Mouse (Mus musculus) myocyte (in vitro differentiated cells): ENCODE measurements around the gene Brd7. TPM values are rescaled to one million over a fixed set of nuclear protein-coding genes. Genes with fewer than 3 reads are reported as not detected.

Experiments used
- H3K27me3 ChIP-seq: one replicate; pipeline ENCODE4 v1.6.1; 2011; ENCODE audit not compliant: control insufficient read depth, insufficient read depth, insufficient read length
- H3K36me3 ChIP-seq: one replicate; pipeline ENCODE4 v1.6.1; 2011; ENCODE audit not compliant: control insufficient read depth, insufficient read depth
- H3K4me2 ChIP-seq: one replicate; pipeline ENCODE4 v1.6.1; 2011; ENCODE audit warnings: low read depth, control low read depth
- H3K4me3 ChIP-seq: one replicate; pipeline ENCODE4 v1.5.1; 2011; ENCODE audit warnings: mild to moderate bottlenecking, control low read depth, moderate library complexity
- H3K79me2 ChIP-seq: one replicate; pipeline ENCODE4 v1.6.1; 2011; ENCODE audit not compliant: control insufficient read depth, insufficient read depth
- H3ac ChIP-seq: one replicate; pipeline ENCODE4 v1.6.1; 2011; ENCODE audit not compliant: control insufficient read depth, insufficient read length
- CEBPB ChIP-seq: IDR thresholded peaks from 2 replicates; pipeline ENCODE4 v1.6.1; 2011; ENCODE audit warnings: mild to moderate bottlenecking, moderate library complexity; ENCODE audit not compliant: poor library complexity, insufficient read depth, severe bottlenecking
- E2F4 ChIP-seq: IDR thresholded peaks from one replicate; pipeline ENCODE4 v1.6.1; 2011; ENCODE audit warnings: mild to moderate bottlenecking, control low read depth, moderate library complexity; ENCODE audit not compliant: insufficient read depth
- MAX ChIP-seq: IDR thresholded peaks from one replicate; pipeline ENCODE4 v1.6.1; 2011; ENCODE audit warnings: low read depth, mild to moderate bottlenecking, control low read depth
- MYOD1 ChIP-seq, 3 experiments: IDR thresholded peaks; one replicate each; pipeline ENCODE4 v1.6.1; 2011; ENCODE audit warnings: control low read depth in 2 of 3, low read depth in 2 of 3, mild to moderate bottlenecking in 2 of 3, moderate library complexity in 1 of 3; ENCODE audit not compliant: insufficient read length in 2 of 3, control insufficient read depth in 1 of 3
- MYOG ChIP-seq, 3 experiments: IDR thresholded peaks; one replicate each; pipeline ENCODE4 v1.6.1; 2011; ENCODE audit warnings: control low read depth in 2 of 3, low read depth in 2 of 3, mild to moderate bottlenecking in 2 of 3; ENCODE audit not compliant: insufficient read length in 2 of 3, control insufficient read depth in 1 of 3, insufficient read depth in 1 of 3
- POLR2A ChIP-seq: IDR thresholded peaks from one replicate; pipeline ENCODE4 v1.6.1; 2011; ENCODE audit warnings: low read depth, mild to moderate bottlenecking, control low read depth, moderate library complexity; ENCODE audit not compliant: insufficient read length
- POLR2AphosphoS2 ChIP-seq: IDR thresholded peaks from one replicate; pipeline ENCODE4 v1.6.1; 2011; ENCODE audit warnings: low read depth, control low read depth; ENCODE audit not compliant: insufficient read length
- REST ChIP-seq: IDR thresholded peaks from one replicate; pipeline ENCODE4 v1.6.1; 2011; ENCODE audit warnings: mild to moderate bottlenecking, control low read depth, moderate library complexity; ENCODE audit not compliant: insufficient read depth, insufficient read length
- SRF ChIP-seq: IDR thresholded peaks from one replicate; pipeline ENCODE4 v1.6.1; 2011; ENCODE audit warnings: low read depth; ENCODE audit not compliant: control insufficient read depth, insufficient read length
- TCF12 ChIP-seq: IDR thresholded peaks from one replicate; pipeline ENCODE4 v1.6.1; 2011; ENCODE audit warnings: mild to moderate bottlenecking, control low read depth; ENCODE audit not compliant: poor library complexity, insufficient read depth, severe bottlenecking
- TCF3 ChIP-seq: IDR thresholded peaks from one replicate; pipeline ENCODE4 v1.6.1; 2011; ENCODE audit warnings: low read depth, control low read depth; ENCODE audit not compliant: insufficient read length
- USF1 ChIP-seq: IDR thresholded peaks from one replicate; pipeline ENCODE4 v1.6.1; 2011; ENCODE audit warnings: low read depth, mild to moderate bottlenecking, control low read depth, moderate library complexity
- polyA plus RNA-seq: library from polyadenylated mRNA; unstranded; fragments of >200 nt; fragmentation: generic; extraction: Trizol; gene quantifications from one replicate; pipeline ENCODE4 v1.2.1, GENCODE M21; 2012; ENCODE audit warnings: missing spikeins

Gene Brd7
- polyA plus RNA-seq, 1 experiment: 52.7 TPM

- H3K4me2 ChIP-seq: no peak overlapping the region
- peaks cover 30% of the 10 kb centered on the region for H3K27me3 ChIP-seq
- no peaks in the 10 kb centered on the region for H3K79me2 ChIP-seq
- no peak overlapping the region for H3ac ChIP-seq
- no peak overlapping the region for H3K4me3 ChIP-seq
- TF ChIP-seq REST (no peak), MYOD1 (IDR thresholded peaks at IDR 0.05; ENCODE audit: control insufficient read depth in 1 of 3, insufficient read length in 2 of 3, low read depth in 2 of 3) (no peak), CEBPB (no peak), MYOG (IDR thresholded peaks at IDR 0.05; ENCODE audit: control insufficient read depth in 1 of 3, insufficient read depth in 1 of 3, insufficient read length in 2 of 3, low read depth in 2 of 3) (no peak), TCF3 (no peak), POLR2A (no peak), E2F4 (no peak), SRF (no peak), TCF12 (no peak), USF1 (no peak), MAX (no peak), POLR2AphosphoS2 (no peak)
- no peaks in the 10 kb centered on the region for H3K36me3 ChIP-seq
These were observed 31.3 kb upstream of the Brd7 start for GRCm38 (mm10) chr8:88393298-88393697.

- Histone ChIP-seq H3K4me2 (no peak overlapping the region), H3K4me3 (no peak overlapping the region), H3ac (no peak overlapping the region), H3K36me3 (no peaks in the 10 kb centered on the region), H3K27me3 (peaks cover 22% of the 10 kb centered on the region), H3K79me2 (no peaks in the 10 kb centered on the region)
- no peak for TF ChIP-seq SRF
- no peak for TF ChIP-seq USF1
- TF ChIP-seq POLR2AphosphoS2: no peak
- TF ChIP-seq MYOD1 (IDR thresholded peaks at IDR 0.05; ENCODE audit: control insufficient read depth in 1 of 3, insufficient read length in 2 of 3, low read depth in 2 of 3): no peak
- TF ChIP-seq REST: no peak
- no peak for TF ChIP-seq TCF12
- TF ChIP-seq CEBPB: no peak
- no peak for TF ChIP-seq TCF3
- TF ChIP-seq MAX: no peak
- no peak for TF ChIP-seq MYOG (IDR thresholded peaks at IDR 0.05; ENCODE audit: control insufficient read depth in 1 of 3, insufficient read depth in 1 of 3, insufficient read length in 2 of 3, low read depth in 2 of 3)
- TF ChIP-seq E2F4: no peak
- no peak for TF ChIP-seq POLR2A
These were observed 28.8 kb upstream of the Brd7 start for GRCm38 (mm10) chr8:88390749-88391148.

GRCm38 (mm10) chr8:88388691-88389239 is 26.8 kb upstream of the Brd7 start:
- Histone ChIP-seq H3K36me3 (no peaks in the 10 kb centered on the region), H3K79me2 (no peaks in the 10 kb centered on the region), H3K4me3 (no peak overlapping the region), H3K27me3 (peaks cover 21% of the 10 kb centered on the region), H3K4me2 (no peak overlapping the region), H3ac (no peak overlapping the region)
- TF ChIP-seq USF1: no peak
- TF ChIP-seq TCF3: no peak
- no peak for TF ChIP-seq POLR2AphosphoS2
- TF ChIP-seq TCF12: no peak
- no peak for TF ChIP-seq MAX
- TF ChIP-seq MYOD1 (IDR thresholded peaks at IDR 0.05; ENCODE audit: control insufficient read depth in 1 of 3, insufficient read length in 2 of 3, low read depth in 2 of 3): no peak
- no peak for TF ChIP-seq E2F4

GRCm38 (mm10) chr8:88387874-88388273 is 25.9 kb upstream of the Brd7 start:
- TF ChIP-seq USF1: no peak
- no peak for TF ChIP-seq POLR2AphosphoS2
- TF ChIP-seq MYOG (IDR thresholded peaks at IDR 0.05; ENCODE audit: control insufficient read depth in 1 of 3, insufficient read depth in 1 of 3, insufficient read length in 2 of 3, low read depth in 2 of 3): no peak
- no peak for TF ChIP-seq CEBPB
- TF ChIP-seq MYOD1 (IDR thresholded peaks at IDR 0.05; ENCODE audit: control insufficient read depth in 1 of 3, insufficient read length in 2 of 3, low read depth in 2 of 3): no peak
- TF ChIP-seq REST: no peak
- TF ChIP-seq MAX: no peak
- no peak for TF ChIP-seq TCF12
- no peak for TF ChIP-seq E2F4
- no peak for TF ChIP-seq SRF
- TF ChIP-seq TCF3: no peak
- Histone ChIP-seq H3K27me3 (peaks cover 16% of the 10 kb centered on the region), H3K36me3 (no peaks in the 10 kb centered on the region), H3K4me2 (no peak overlapping the region), H3ac (no peak overlapping the region), H3K79me2 (no peaks in the 10 kb centered on the region), H3K4me3 (no peak overlapping the region)

- H3K27me3 ChIP-seq: no peaks in the 10 kb centered on the region
- H3K79me2 ChIP-seq: no peaks in the 10 kb centered on the region
These were observed 21.2 kb upstream of the Brd7 start for GRCm38 (mm10) chr8:88383164-88383556.

More at GRCm38 (mm10) chr8:88383164-88383556, 21.2 kb upstream of the Brd7 start:
- H3ac ChIP-seq: no peak overlapping the region
- no peak overlapping the region for H3K4me3 ChIP-seq
- H3K36me3 ChIP-seq: no peaks in the 10 kb centered on the region
- TF ChIP-seq REST (no peak), MYOD1 (IDR thresholded peaks at IDR 0.05; ENCODE audit: control insufficient read depth in 1 of 3, insufficient read length in 2 of 3, low read depth in 2 of 3) (no peak), CEBPB (no peak), E2F4 (no peak), TCF12 (no peak), SRF (no peak), USF1 (no peak), POLR2A (no peak), POLR2AphosphoS2 (no peak), TCF3 (no peak), MYOG (IDR thresholded peaks at IDR 0.05; ENCODE audit: control insufficient read depth in 1 of 3, insufficient read depth in 1 of 3, insufficient read length in 2 of 3, low read depth in 2 of 3) (no peak), MAX (no peak)
- no peak overlapping the region for H3K4me2 ChIP-seq
